Mouse (Mus musculus) MEL (cell line): ENCODE measurements around the gene Gon7. TPM values are rescaled to one million over a fixed set of nuclear protein-coding genes. Genes with fewer than 3 reads are reported as not detected.

Experiments used
- DNase-seq: peaks from one replicate; pipeline ENCODE4 v3.0.0; 2011; ENCODE audit warnings: low read depth, low spot score
- H3K27ac ChIP-seq: 2 replicates; pipeline ENCODE4 v1.5.1; 2012; ENCODE audit warnings: low read depth, mild to moderate bottlenecking, control low read depth, low read length, moderate library complexity; ENCODE audit not compliant: control insufficient read depth
- H3K27me3 ChIP-seq, 2 experiments: fragments of 150-350 bp in 1 of 2; sonication (generic) in 1 of 2; 2 replicates each; pipeline ENCODE4 v1.6.1; 2012; ENCODE audit warnings: low read length in 2 of 2, mild to moderate bottlenecking in 2 of 2, improper control_type of control experiment in 1 of 2, moderate library complexity in 1 of 2; ENCODE audit not compliant: insufficient read depth in 2 of 2, control insufficient read depth in 1 of 2
- H3K36me3 ChIP-seq, 2 experiments: 2 replicates each; pipeline ENCODE4 v1.6.1; 2012 to 2014; ENCODE audit warnings: low read length in 2 of 2, improper control_type of control experiment in 1 of 2, inconsistent platforms in 1 of 2, mild to moderate bottlenecking in 1 of 2; ENCODE audit not compliant: insufficient read depth in 2 of 2, control insufficient read depth in 1 of 2
- H3K4me1 ChIP-seq, 2 experiments: fragments of 150-350 bp in 1 of 2; sonication (generic) in 1 of 2; 2 replicates each; pipeline ENCODE4 v1.6.1; 2012; ENCODE audit warnings: low read length in 2 of 2, improper control_type of control experiment in 1 of 2, mild to moderate bottlenecking in 1 of 2; ENCODE audit not compliant: insufficient read depth in 2 of 2, control insufficient read depth in 1 of 2
- H3K4me3 ChIP-seq, 2 experiments: fragments of 150-350 bp in 1 of 2; sonication (generic) in 1 of 2; 2 replicates each; pipeline ENCODE4 v1.5.1; 2012; ENCODE audit warnings: low read depth in 2 of 2, low read length in 2 of 2, mild to moderate bottlenecking in 2 of 2, moderate library complexity in 2 of 2, control low read depth in 1 of 2, improper control_type of control experiment in 1 of 2; ENCODE audit not compliant: control insufficient read depth in 1 of 2, insufficient read depth in 1 of 2
- H3K79me2 ChIP-seq: 2 replicates; pipeline ENCODE4 v1.6.1; 2012; ENCODE audit warnings: mild to moderate bottlenecking, low read length, moderate library complexity; ENCODE audit not compliant: control insufficient read depth, poor library complexity, insufficient read depth
- H3K9ac ChIP-seq: 2 replicates; pipeline ENCODE4 v1.6.1; 2012; ENCODE audit warnings: low read depth, mild to moderate bottlenecking, control low read depth, low read length, moderate library complexity; ENCODE audit not compliant: control insufficient read depth, poor library complexity, severe bottlenecking
- H3K9me3 ChIP-seq: fragments of 150-350 bp; sonication (generic); replicated peaks from 2 replicates; pipeline ENCODE4 v1.6.1; 2012; ENCODE audit warnings: mild to moderate bottlenecking, low read length, improper control_type of control experiment, moderate library complexity; ENCODE audit not compliant: insufficient read depth
- BHLHE40 ChIP-seq: IDR thresholded peaks from 2 replicates; pipeline ENCODE4 v1.6.1; 2012; ENCODE audit warnings: low read depth, mild to moderate bottlenecking, inconsistent platforms, low read length, improper control_type of control experiment, borderline replicate concordance
- CHD1 ChIP-seq: IDR thresholded peaks from 2 replicates; pipeline ENCODE4 v1.6.1; 2012; ENCODE audit warnings: low read depth, mild to moderate bottlenecking, inconsistent platforms, low read length, improper control_type of control experiment
- CTCF ChIP-seq, 3 experiments: IDR thresholded peaks in 2 of 3; conservative IDR thresholded peaks in 1 of 3; 2 replicates each; pipeline ENCODE4 v1.5.1; 2011 to 2012; ENCODE audit warnings: low read length in 3 of 3, low read depth in 2 of 3, mild to moderate bottlenecking in 2 of 3, improper control_type of control experiment in 1 of 3, inconsistent platforms in 1 of 3, mixed read lengths in 1 of 3, moderate library complexity in 1 of 3; ENCODE audit not compliant: control insufficient read depth in 1 of 3, insufficient read depth in 1 of 3, poor library complexity in 1 of 3, severe bottlenecking in 1 of 3
- ETS1 ChIP-seq: IDR thresholded peaks from 2 replicates; pipeline ENCODE4 v1.6.1; 2012; ENCODE audit warnings: low read depth, mild to moderate bottlenecking, inconsistent platforms, low read length, improper control_type of control experiment, moderate library complexity
- HCFC1 ChIP-seq: IDR thresholded peaks from 2 replicates; pipeline ENCODE4 v1.6.1; 2012; ENCODE audit warnings: low read depth, mild to moderate bottlenecking, inconsistent platforms, low read length, improper control_type of control experiment, moderate library complexity
- JUND ChIP-seq: IDR thresholded peaks from 2 replicates; pipeline ENCODE4 v1.6.1; 2011; ENCODE audit warnings: low read depth, mild to moderate bottlenecking, improper control_type of control experiment, low read length
- MAX ChIP-seq: IDR thresholded peaks from 2 replicates; pipeline ENCODE4 v1.6.1; 2011; ENCODE audit warnings: low read length, improper control_type of control experiment
- MAZ ChIP-seq: IDR thresholded peaks from 2 replicates; pipeline ENCODE4 v1.6.1; 2012; ENCODE audit warnings: low read depth, mild to moderate bottlenecking, inconsistent platforms, low read length, improper control_type of control experiment
- MEF2A ChIP-seq: IDR thresholded peaks from 2 replicates; pipeline ENCODE4 v1.6.1; 2014; ENCODE audit warnings: low read depth, mild to moderate bottlenecking, inconsistent platforms, low read length, improper control_type of control experiment; ENCODE audit not compliant: poor library complexity, insufficient replicate concordance, severe bottlenecking; ENCODE audit errors: extremely low read depth
- MXI1 ChIP-seq: IDR thresholded peaks from 2 replicates; pipeline ENCODE4 v1.6.1; 2011; ENCODE audit warnings: mild to moderate bottlenecking, low read depth, low read length, improper control_type of control experiment
- MYB ChIP-seq: IDR thresholded peaks from 2 replicates; pipeline ENCODE4 v1.6.1; 2011; ENCODE audit warnings: mild to moderate bottlenecking, low read depth, low read length, improper control_type of control experiment
- MYC ChIP-seq: IDR thresholded peaks from 2 replicates; pipeline ENCODE4 v1.6.1; 2011; ENCODE audit warnings: low read depth, mild to moderate bottlenecking, low read length, improper control_type of control experiment, moderate library complexity
- NELFE ChIP-seq: IDR thresholded peaks from 2 replicates; pipeline ENCODE4 v1.6.1; 2011; ENCODE audit warnings: low read depth, low read length, improper control_type of control experiment
- NRF1 ChIP-seq: IDR thresholded peaks from 2 replicates; pipeline ENCODE4 v1.6.1; 2014; ENCODE audit warnings: low read depth, mild to moderate bottlenecking, inconsistent platforms, low read length, improper control_type of control experiment, moderate library complexity; ENCODE audit not compliant: poor library complexity, insufficient read depth, severe bottlenecking
- POLR2AphosphoS2 ChIP-seq: IDR thresholded peaks from 2 replicates; pipeline ENCODE4 v1.6.1; 2011; ENCODE audit warnings: low read length, improper control_type of control experiment
- POLR2AphosphoS5 ChIP-seq: IDR thresholded peaks from 2 replicates; pipeline ENCODE4 v1.6.1; 2012; ENCODE audit warnings: low read depth, borderline replicate concordance, mild to moderate bottlenecking, inconsistent platforms, low read length, moderate library complexity, mixed read lengths
- RAD21 ChIP-seq: IDR thresholded peaks from 2 replicates; pipeline ENCODE4 v1.6.1; 2011; ENCODE audit warnings: mild to moderate bottlenecking, low read depth, low read length, improper control_type of control experiment
- RCOR1 ChIP-seq: IDR thresholded peaks from 2 replicates; pipeline ENCODE4 v1.6.1; 2012; ENCODE audit warnings: low read depth, mild to moderate bottlenecking, inconsistent platforms, low read length, improper control_type of control experiment
- SMC3 ChIP-seq: IDR thresholded peaks from 2 replicates; pipeline ENCODE4 v1.6.1; 2011; ENCODE audit warnings: low read depth, low read length, improper control_type of control experiment
- TAL1 ChIP-seq: IDR thresholded peaks from 2 replicates; pipeline ENCODE4 v1.6.1; 2012; ENCODE audit warnings: mild to moderate bottlenecking, inconsistent platforms, low read length, moderate library complexity, mixed read lengths
- TCF12 ChIP-seq: IDR thresholded peaks from 2 replicates; pipeline ENCODE4 v1.6.1; 2014; ENCODE audit warnings: low read depth, mild to moderate bottlenecking, inconsistent platforms, low read length, improper control_type of control experiment, moderate library complexity
- USF1 ChIP-seq: IDR thresholded peaks from 2 replicates; pipeline ENCODE4 v1.6.1; 2014; ENCODE audit warnings: low read depth, mild to moderate bottlenecking, inconsistent platforms, low read length, improper control_type of control experiment, moderate library complexity
- USF2 ChIP-seq, 2 experiments: IDR thresholded peaks; 2 replicates each; pipeline ENCODE4 v1.6.1; 2011 to 2012; ENCODE audit warnings: improper control_type of control experiment in 2 of 2, low read length in 2 of 2, borderline replicate concordance in 1 of 2, inconsistent platforms in 1 of 2, low read depth in 1 of 2, mild to moderate bottlenecking in 1 of 2; ENCODE audit not compliant: insufficient read depth in 1 of 2
- ZC3H11A ChIP-seq: IDR thresholded peaks from 2 replicates; pipeline ENCODE4 v1.6.1; 2012; ENCODE audit warnings: low read depth, mild to moderate bottlenecking, inconsistent platforms, low read length, improper control_type of control experiment
- ZKSCAN1 ChIP-seq: IDR thresholded peaks from 2 replicates; pipeline ENCODE4 v1.6.1; 2012; ENCODE audit warnings: low read depth, mild to moderate bottlenecking, inconsistent platforms, low read length, improper control_type of control experiment, moderate library complexity
- ZMIZ1 ChIP-seq: IDR thresholded peaks from 2 replicates; pipeline ENCODE4 v1.6.1; 2012; ENCODE audit warnings: low read depth, mild to moderate bottlenecking, inconsistent platforms, low read length, improper control_type of control experiment, moderate library complexity
- polyA plus RNA-seq, 2 experiments: library from polyadenylated mRNA; stranded (reverse) in 1 of 2; unstranded in 1 of 2; fragments of >175 nt in 1 of 2; fragments of >200 nt in 1 of 2; gene quantifications; 2 replicates each; pipeline versions ENCODE4 v1.2.1 to v1.2.4; 2012; ENCODE audit warnings: low replicate concordance in 2 of 2, low read depth in 1 of 2; ENCODE audit not compliant: insufficient read length in 2 of 2, insufficient read depth in 1 of 2, missing spikeins in 1 of 2
- total RNA-seq: library from RNA; depleted of rRNA; stranded (reverse); fragments of 300-350 nt; gene quantifications from 2 replicates; pipeline ENCODE4 v1.2.3, GENCODE M21; 2012

Gon7 gene
- total and polyA plus RNA-seq, 3 experiments = 31.3 to 129 (median 33.0) TPM

DNA sequence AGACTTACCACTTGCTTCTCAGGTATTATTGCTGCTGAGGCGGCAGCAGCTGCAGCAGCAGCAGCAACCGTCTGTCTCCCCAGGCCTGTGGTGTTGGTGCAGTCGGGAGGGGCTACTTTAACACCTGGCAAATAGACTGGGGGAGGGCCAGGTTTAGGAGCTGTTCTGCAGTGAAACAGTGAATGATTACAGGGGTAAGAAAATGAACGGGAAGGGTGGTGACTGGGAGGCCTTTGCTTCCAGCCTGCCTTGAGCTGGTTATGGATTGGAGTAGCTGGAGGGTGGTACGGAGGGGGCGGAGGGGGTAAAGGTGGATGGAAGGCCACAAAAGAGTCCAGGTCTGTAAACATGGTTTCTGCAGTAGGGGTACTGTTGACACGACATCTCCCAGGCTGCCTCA lies 30.3 kb upstream of the Gon7 start:
- no peak overlapping the region for H3K27ac ChIP-seq
- H3K36me3 ChIP-seq = peaks cover 0 to 10% of the 10 kb centered on the region in 2 experiments; a peak in 2 of 4 replicates
- H3K4me3 ChIP-seq = no peak overlapping the region
- no peaks in the 10 kb centered on the region for H3K27me3 ChIP-seq
- no peaks in the 10 kb centered on the region for H3K79me2 ChIP-seq
- DNase-seq = no peak
- no peaks in the 10 kb centered on the region for H3K9me3 ChIP-seq
- no peak for TF ChIP-seq MYB
- no peak for TF ChIP-seq USF2 (IDR thresholded peaks at IDR 0.05; ENCODE audit: borderline replicate concordance in 1 of 2, insufficient read depth in 1 of 2, low read depth in 1 of 2, low read length in 2 of 2)
- no peak for TF ChIP-seq TCF12
- TF ChIP-seq BHLHE40 = no peak
- no peak for TF ChIP-seq ZMIZ1
- TF ChIP-seq POLR2AphosphoS2 = no peak
- TF ChIP-seq ETS1 = no peak
- TF ChIP-seq NELFE = no peak
- TF ChIP-seq MXI1 = no peak
- TF ChIP-seq RAD21 = no peak
- no peak for TF ChIP-seq MYC
- TF ChIP-seq ZC3H11A = no peak
- TF ChIP-seq CTCF (IDR thresholded peaks at IDR 0.05 in 2 of 3, conservative IDR thresholded peaks at IDR 0.05 in 1 of 3; ENCODE audit: control insufficient read depth in 1 of 3, insufficient read depth in 1 of 3, low read depth in 2 of 3, low read length in 3 of 3, poor library complexity in 1 of 3, severe bottlenecking in 1 of 3) = no peak
- no peak for TF ChIP-seq NRF1
- H3K9ac ChIP-seq = no peak overlapping the region
- H3K4me1 ChIP-seq = no peaks in the 10 kb centered on the region

DNA sequence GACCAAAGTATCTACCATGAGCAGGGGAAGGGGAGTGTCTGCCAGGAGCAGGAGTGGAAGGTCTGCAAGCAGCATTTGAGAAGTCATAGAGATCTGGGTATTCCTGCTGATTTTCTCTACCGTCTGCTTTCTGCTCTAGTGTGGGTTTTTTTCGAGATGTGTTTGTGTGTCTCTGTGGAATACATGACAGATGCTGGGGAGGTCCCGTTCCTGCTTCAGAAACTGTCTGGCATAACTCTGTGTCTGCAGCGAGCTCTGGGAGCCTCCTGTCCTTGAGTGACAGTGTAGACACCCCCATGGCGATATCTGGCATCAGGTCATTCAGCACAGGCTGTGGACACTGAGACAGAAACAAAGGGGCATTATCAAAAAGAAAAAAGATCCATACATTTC lies 28.0 kb upstream of the Gon7 start:
- Histone ChIP-seq H3K79me2 (no peaks in the 10 kb centered on the region), H3K36me3 (peaks cover 0 to 4% of the 10 kb centered on the region in 2 experiments; a peak in 2 of 4 replicates), H3K4me1 (no peaks in the 10 kb centered on the region), H3K9me3 (no peaks in the 10 kb centered on the region), H3K9ac (no peak overlapping the region), H3K27ac (no peak overlapping the region), H3K27me3 (no peaks in the 10 kb centered on the region), H3K4me3 (no peak overlapping the region)
- no peak for TF ChIP-seq HCFC1
- no peak for TF ChIP-seq POLR2AphosphoS2
- no peak for TF ChIP-seq NELFE
- TF ChIP-seq ZC3H11A = no peak
- TF ChIP-seq MAZ = no peak
- no peak for TF ChIP-seq SMC3
- no peak for TF ChIP-seq TCF12
- TF ChIP-seq MAX = no peak
- TF ChIP-seq ZKSCAN1 = no peak
- no peak for TF ChIP-seq MEF2A
- no peak for TF ChIP-seq JUND
- no peak for TF ChIP-seq NRF1
- no peak for TF ChIP-seq RCOR1
- TF ChIP-seq POLR2AphosphoS5 = no peak
- TF ChIP-seq CHD1 = no peak
- no peak for TF ChIP-seq TAL1
- TF ChIP-seq USF1 = no peak
- no peak for DNase-seq
